Mouse (Mus musculus) forebrain, embryonic 11.5 days (tissue): ENCODE results near the gene Gng12. TPM values are rescaled to one million over a fixed set of nuclear protein-coding genes. Genes with fewer than 3 reads are reported as not detected.
"Not testable (repeated sequence)": the region's sequence is repeated elsewhere in the genome, so short reads cannot be mapped to it uniquely, and the experiment has no call there.

Source experiments
- ATAC-seq: fragments of 200-750 bp; cut with Nextera tagmentation; replicated peaks from 2 replicates; pipeline ENCODE4 v1.8.0; 2017; ENCODE audit warnings: moderate TSS enrichment; ENCODE audit not compliant: low FRiP score
- DNase-seq: peaks from one replicate; pipeline ENCODE4 v3.0.0-alpha.2; 2017; ENCODE audit warnings: low spot score
- H3K27ac ChIP-seq: fragments of 300-500 bp; sonication (generic); 2 replicates; pipeline ENCODE4 v1.5.1; 2014; ENCODE audit warnings: low read depth, low read length
- H3K27me3 ChIP-seq: fragments of 300-500 bp; sonication (generic); 2 replicates; pipeline ENCODE4 v1.6.1; 2014; ENCODE audit warnings: mild to moderate bottlenecking, low read length, mixed read lengths; ENCODE audit not compliant: control insufficient read depth, insufficient read depth
- H3K36me3 ChIP-seq: fragments of 300-500 bp; sonication (generic); 2 replicates; pipeline ENCODE4 v1.6.1; 2014; ENCODE audit warnings: mild to moderate bottlenecking, low read length, moderate library complexity, mixed read lengths; ENCODE audit not compliant: control insufficient read depth, insufficient read depth
- H3K4me1 ChIP-seq: fragments of 300-500 bp; sonication (generic); replicated peaks from 2 replicates; pipeline ENCODE4 v1.6.1; 2014; ENCODE audit warnings: low read length, mixed read lengths; ENCODE audit not compliant: control insufficient read depth, insufficient read depth
- H3K4me2 ChIP-seq: fragments of 300-500 bp; sonication (generic); 2 replicates; pipeline ENCODE4 v1.6.1; 2014; ENCODE audit warnings: low read depth, mild to moderate bottlenecking, low read length, moderate library complexity, mixed read lengths; ENCODE audit not compliant: severe bottlenecking
- H3K4me3 ChIP-seq: fragments of 300-500 bp; sonication (generic); 2 replicates; pipeline ENCODE4 v1.5.1; 2014; ENCODE audit warnings: low read depth, low read length
- H3K9ac ChIP-seq: fragments of 300-500 bp; sonication (generic); 2 replicates; pipeline ENCODE4 v1.6.1; 2014; ENCODE audit warnings: low read length
- H3K9me3 ChIP-seq: fragments of 300-500 bp; sonication (generic); 2 replicates; pipeline ENCODE4 v1.6.1; 2016; ENCODE audit warnings: low read length, mixed read lengths; ENCODE audit not compliant: control insufficient read depth
- WGBS: fragments of 180-500 bp; shearing (Covaris S2); extraction: QIAGEN DNeasy Blood & Tissue Kit; methylation state at CpG from one replicate; pipeline ENCODE4 v1.1.7; 2014; 5-methylcytosine and 5-hydroxymethylcytosine counted together
- polyA plus RNA-seq: library from polyadenylated mRNA; unstranded; fragments of >200 nt; fragmentation: Nextera tagmentation; extraction: Ambion mirVana; gene quantifications from 2 replicates; pipeline ENCODE4 v1.2.1, GENCODE M21; 2014

The Gng12 gene
- polyA plus RNA-seq, 1 experiment from 2014 or later = 46.2 TPM

- H3K36me3 ChIP-seq = no peaks in the 10 kb centered on the region
- H3K9me3 ChIP-seq = no peaks in the 10 kb centered on the region
- ATAC-seq = no peak
- no peak overlapping the region for H3K27ac ChIP-seq
- 73% methylated on average over 3 of the region's 3 CpGs for WGBS
- H3K4me2 ChIP-seq = no peak overlapping the region
- H3K9ac ChIP-seq = no peak overlapping the region
- no peak for DNase-seq
- no peaks in the 10 kb centered on the region for H3K27me3 ChIP-seq
- H3K4me3 ChIP-seq = no peak overlapping the region
- H3K4me1 ChIP-seq = peaks cover 4% of the 10 kb centered on the region; the same call in 1 of the 2 replicates
Observed at GRCm38 (mm10) chr6:67026661-67027060, 130.5 kb downstream of the Gng12 start.

DNA sequence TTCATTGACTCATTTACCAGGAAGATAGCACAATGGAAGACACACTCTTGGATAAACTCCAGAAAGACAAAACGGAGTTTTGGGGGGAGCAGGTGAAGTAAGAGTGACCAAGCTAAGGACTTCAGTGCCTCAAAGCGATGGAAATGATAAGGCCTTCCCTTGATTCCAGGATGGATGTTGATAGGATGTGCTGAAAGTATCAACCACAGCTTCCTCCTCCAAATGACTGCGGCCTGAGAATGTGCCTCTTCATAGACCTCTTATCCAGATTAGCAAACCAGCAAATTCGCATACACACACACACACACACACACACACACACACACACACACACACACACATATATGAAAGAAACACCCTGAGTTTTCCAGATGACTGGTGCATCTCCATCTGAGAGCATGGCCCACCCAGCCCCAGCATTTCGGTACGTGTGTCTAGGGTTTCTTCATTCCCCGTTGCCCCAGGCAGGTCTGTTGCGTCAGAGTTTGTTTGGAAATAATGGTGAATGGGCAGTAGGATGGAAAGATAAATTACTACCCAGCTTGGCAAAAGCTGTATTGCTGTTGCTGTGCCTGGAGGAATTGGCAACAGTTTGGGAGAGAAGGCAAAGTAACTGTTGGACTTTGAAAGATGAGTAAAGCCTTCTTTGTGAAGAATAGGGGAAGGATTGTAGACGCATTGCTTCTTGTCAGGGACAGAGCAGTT, 131.4 kb downstream of the Gng12 start:
- WGBS = 86% methylated on average over 9 of the region's 9 CpGs
- H3K27ac ChIP-seq = no peak overlapping the region
- no peak overlapping the region for H3K9ac ChIP-seq
- peaks cover 4% of the 10 kb centered on the region; the same call in 1 of the 2 replicates for H3K4me1 ChIP-seq
- DNase-seq (no peak), ATAC-seq (no peak)
- H3K9me3 ChIP-seq = no peaks in the 10 kb centered on the region
- no peaks in the 10 kb centered on the region for H3K36me3 ChIP-seq
- no peak overlapping the region for H3K4me3 ChIP-seq
- H3K4me2 ChIP-seq = no peak overlapping the region
- H3K27me3 ChIP-seq = no peaks in the 10 kb centered on the region

DNA sequence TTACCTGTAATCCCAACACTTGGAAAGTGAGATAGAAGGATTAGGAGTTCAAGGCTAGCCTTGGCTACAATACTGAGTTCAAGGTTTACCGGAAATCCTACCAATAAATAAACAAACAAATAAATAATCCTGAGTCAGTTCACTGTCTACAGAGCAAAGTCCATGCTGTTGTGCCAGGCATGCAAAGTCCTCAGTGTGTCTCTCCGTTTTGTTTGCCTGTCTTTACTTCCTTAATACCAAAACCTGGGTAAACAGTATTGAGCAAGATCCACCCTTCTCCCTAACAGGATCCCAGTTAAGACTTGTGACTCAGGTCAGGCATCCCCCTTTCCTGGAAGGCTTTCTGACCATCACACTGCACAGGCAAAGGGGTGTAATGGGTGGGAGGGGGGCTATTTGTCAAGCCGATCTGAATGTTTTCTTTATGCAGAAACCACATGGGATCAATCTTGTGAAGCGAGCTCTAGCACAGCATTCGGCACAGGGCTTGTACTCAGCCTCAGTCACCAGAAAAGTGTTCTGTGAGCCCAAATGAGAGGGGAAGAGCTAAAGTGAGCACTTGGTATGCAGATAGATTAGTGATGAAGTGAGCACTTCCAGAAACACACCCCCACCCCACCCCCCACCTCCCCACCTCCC, 133.2 kb downstream of the Gng12 start:
- Histone ChIP-seq H3K9me3 (no peaks in the 10 kb centered on the region), H3K4me2 (no peak overlapping the region), H3K36me3 (no peaks in the 10 kb centered on the region), H3K4me3 (no peak overlapping the region), H3K27ac (no peak overlapping the region), H3K9ac (no peak overlapping the region), H3K27me3 (no peaks in the 10 kb centered on the region), H3K4me1 (peaks cover 4% of the 10 kb centered on the region; the same call in 1 of the 2 replicates)
- DNase-seq = no peak
- ATAC-seq = peak; percentile 19; the same call in 1 of the 2 replicates
- WGBS = 37% methylated on average over 5 of the region's 5 CpGs

DNA sequence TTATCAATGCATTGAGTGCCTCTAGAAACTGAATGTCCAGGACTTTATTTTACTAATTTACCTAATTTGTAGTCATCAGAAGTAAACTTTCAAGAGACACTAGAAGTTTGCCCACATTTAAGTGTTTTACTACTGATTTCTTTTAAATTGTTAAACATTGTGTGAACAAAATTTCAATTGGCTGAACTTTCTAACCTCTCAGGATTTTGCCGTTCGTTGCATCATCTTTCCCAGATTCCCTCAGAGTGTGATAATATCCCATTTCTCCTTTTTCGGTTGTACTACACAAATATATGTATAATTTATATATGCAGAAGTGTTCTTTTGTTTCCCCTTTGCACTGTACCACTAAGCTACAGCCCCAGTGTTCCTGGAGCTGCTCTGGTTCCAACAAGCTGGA, 133.8 kb downstream of the Gng12 start:
- Histone ChIP-seq H3K9ac (no peak overlapping the region), H3K36me3 (no peaks in the 10 kb centered on the region), H3K9me3 (no peaks in the 10 kb centered on the region), H3K27me3 (no peaks in the 10 kb centered on the region), H3K4me1 (peaks cover 4% of the 10 kb centered on the region; the same call in 1 of the 2 replicates), H3K4me2 (no peak overlapping the region), H3K4me3 (no peak overlapping the region), H3K27ac (no peak overlapping the region)
- WGBS = 18% methylated on average over 3 of the region's 3 CpGs
- DNase-seq (no peak), ATAC-seq (peak; percentile 69; the same call in 1 of the 2 replicates)

GRCm38 (mm10) chr6:67030416-67030815, 134.2 kb downstream of the Gng12 start:
- no peak overlapping the region for H3K27ac ChIP-seq
- no peaks in the 10 kb centered on the region for H3K27me3 ChIP-seq
- H3K4me1 ChIP-seq = peaks cover 5% of the 10 kb centered on the region; the same call in 1 of the 2 replicates
- ATAC-seq = peak; percentile 35; the same call in 1 of the 2 replicates
- no peak overlapping the region for H3K4me3 ChIP-seq
- no peak overlapping the region for H3K9ac ChIP-seq
- 7% methylated on average over 2 of the region's 2 CpGs for WGBS
- no peaks in the 10 kb centered on the region for H3K9me3 ChIP-seq
- no peaks in the 10 kb centered on the region for H3K36me3 ChIP-seq
- no peak overlapping the region for H3K4me2 ChIP-seq
- no peak for DNase-seq

GRCm38 (mm10) chr6:67030846-67031245, 134.6 kb downstream of the Gng12 start:
- Histone ChIP-seq H3K27me3 (no peaks in the 10 kb centered on the region), H3K9me3 (no peaks in the 10 kb centered on the region), H3K27ac (no peak overlapping the region), H3K4me3 (no peak overlapping the region), H3K4me2 (no peak overlapping the region), H3K4me1 (peaks cover 6% of the 10 kb centered on the region; the same call in 1 of the 2 replicates), H3K36me3 (no peaks in the 10 kb centered on the region), H3K9ac (no peak overlapping the region)
- ATAC-seq (no peak), DNase-seq (no peak)
- WGBS = 14% methylated on average over 5 of the region's 5 CpGs

DNA sequence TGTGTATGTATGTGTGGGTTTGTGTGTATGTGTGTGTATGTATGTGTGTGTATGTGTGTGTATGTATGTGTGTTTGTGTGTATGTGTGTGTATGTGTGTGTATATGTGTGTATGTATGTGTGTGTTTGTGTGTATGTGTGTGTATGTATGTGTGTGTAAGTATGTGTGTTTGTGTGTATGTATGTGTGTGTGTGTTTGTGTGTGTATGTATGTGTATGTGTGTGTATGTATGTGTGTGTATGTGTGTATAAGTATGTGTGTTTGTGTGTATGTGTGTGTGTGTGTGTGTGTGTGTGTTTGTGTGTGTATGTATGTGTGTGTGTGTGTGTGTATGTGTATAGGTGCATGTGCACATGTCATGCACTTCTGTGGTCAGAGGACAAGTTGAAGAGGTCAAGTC, 136.4 kb downstream of the Gng12 start:
- H3K27me3 ChIP-seq, DNase-seq, H3K9me3 ChIP-seq, H3K4me2 ChIP-seq, H3K4me3 ChIP-seq, H3K27ac ChIP-seq, H3K4me1 ChIP-seq, ATAC-seq, H3K36me3 ChIP-seq, H3K9ac ChIP-seq: not testable (repeated sequence)

GRCm38 (mm10) chr6:67032972-67033371, 136.8 kb downstream of the Gng12 start:
- not testable (repeated sequence) for H3K9me3 ChIP-seq, H3K27ac ChIP-seq, H3K4me3 ChIP-seq, H3K4me1 ChIP-seq, H3K4me2 ChIP-seq, H3K9ac ChIP-seq, DNase-seq, ATAC-seq, H3K36me3 ChIP-seq, H3K27me3 ChIP-seq
- WGBS = 83% methylated on average over 3 of the region's 4 CpGs
